Mouse (Mus musculus) lung, postnatal 0 days (tissue): Measurements from ENCODE around the gene Gm20708.

Experiments
- CTCF ChIP-seq: IDR thresholded peaks from 2 replicates; pipeline ENCODE4 v1.5.1; 2016; ENCODE audit warnings: antibody characterized with exemption, mild to moderate bottlenecking
- EP300 ChIP-seq: IDR thresholded peaks from 2 replicates; pipeline ENCODE4 v1.6.1; 2016; ENCODE audit warnings: antibody characterized with exemption, mild to moderate bottlenecking, control low read depth

DNA sequence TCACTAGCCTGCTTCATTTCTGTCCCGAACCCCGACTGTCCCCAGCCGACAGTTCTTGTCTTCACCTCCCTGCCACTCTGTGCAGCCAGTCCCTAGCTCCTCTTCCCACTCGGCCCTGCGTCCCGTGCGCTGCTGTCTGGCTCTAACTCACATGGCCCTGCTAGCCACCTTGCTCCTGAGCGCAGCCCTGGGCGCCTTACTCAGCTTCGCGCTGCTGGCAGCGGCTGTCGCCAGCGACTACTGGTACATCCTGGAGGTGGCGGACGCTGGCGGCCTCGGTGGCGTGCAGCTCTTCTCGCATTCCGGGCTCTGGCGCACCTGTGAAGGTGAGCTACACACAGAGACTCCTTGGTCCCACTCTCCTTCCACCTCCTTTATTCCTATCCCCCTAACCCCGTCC lies 51.1 kb downstream of the Gm20708 start, which contains the start of gene Tmem235:
- no peak for TF ChIP-seq CTCF
- no peak for TF ChIP-seq EP300
